Mouse (Mus musculus) CD4-positive, CD25-positive, alpha-beta regulatory T cell (primary cell): ENCODE results near the gene Tlx3. TPM values are rescaled to one million over a fixed set of nuclear protein-coding genes. Genes with fewer than 3 reads are reported as not detected.

Experiments
- polyA plus RNA-seq: library from polyadenylated mRNA; unstranded; fragments of 100-300 nt; shearing (Covaris generic); gene quantifications from one replicate; pipeline ENCODE4 v1.2.1, GENCODE M21; 2017

Gene Tlx3
- not detected for polyA plus RNA-seq

DNA sequence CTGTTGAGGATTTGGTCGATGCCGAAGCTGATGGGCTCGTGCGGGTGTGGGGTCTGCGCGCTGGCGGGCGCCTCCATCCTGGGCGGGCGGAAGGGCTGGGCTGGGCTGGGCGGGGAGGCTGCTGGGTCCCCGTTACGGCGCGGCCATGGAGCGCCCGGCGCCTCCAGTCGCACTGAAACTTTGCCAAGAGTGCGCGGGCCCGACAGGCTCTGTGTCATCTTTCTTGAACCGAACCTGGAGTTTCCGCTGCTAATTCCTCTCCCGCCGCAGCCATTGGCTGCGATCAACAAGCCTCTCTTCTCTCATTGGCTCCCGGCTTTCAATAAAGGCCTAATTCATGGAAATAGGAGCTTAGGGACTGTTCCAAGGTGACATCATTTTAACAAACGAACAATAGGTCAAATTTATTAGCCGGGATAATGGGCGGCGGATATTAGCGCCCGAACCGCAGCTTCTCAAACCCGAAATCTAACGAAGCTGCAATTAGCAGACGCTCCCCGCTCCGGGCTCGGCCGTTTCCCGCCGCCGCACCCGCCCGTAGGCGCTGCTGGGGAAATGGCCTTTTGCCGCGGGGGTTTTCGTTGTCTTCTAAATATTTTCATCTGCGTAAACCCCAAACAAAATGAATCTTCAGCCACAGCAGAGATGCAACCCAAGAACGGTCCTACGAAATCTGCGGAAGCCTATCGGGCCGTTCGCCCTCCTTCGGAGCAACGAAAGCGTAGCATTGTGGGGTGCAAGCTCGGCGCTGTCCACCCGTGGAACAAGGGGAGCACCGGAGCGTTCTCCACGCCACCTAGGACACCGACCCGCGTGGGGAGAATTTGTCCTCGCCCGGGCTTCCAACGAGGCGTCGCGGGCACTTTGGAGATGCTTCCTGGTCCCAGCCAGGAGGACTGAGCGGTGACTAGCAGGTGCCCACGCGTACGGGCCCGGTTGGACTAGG lies at the start of gene Tlx3:
Gene Tlx3 (minus strand): TSS at position 207 of the 946 bp plus-strand sequence.

DNA sequence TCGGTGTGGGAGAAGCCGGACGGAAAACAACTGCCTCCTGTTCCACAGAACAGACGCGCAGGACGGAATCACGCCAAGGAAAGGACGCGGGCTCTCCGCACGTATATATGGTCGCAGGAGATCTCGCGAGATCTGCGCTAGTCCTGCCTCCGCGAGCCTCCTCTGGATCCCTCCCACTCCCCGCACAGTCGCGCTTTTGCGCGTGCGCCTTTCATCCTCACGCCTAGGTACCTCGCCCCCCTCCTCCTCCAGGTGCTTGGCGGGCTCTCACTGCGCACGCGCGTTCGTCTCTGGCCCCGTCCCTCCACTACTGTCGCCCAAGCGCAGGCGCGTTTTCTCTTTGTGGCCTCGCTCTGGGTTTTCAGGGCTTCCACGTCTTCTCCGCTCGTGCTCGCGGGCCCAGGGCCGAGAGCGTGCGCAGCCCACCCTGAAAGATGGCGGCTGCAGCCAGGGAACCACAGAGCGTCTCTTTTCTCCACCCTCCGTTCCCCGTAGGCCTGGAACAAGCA lies 40.3 kb downstream of the Tlx3 start, which contains the start of gene Npm1:
Gene Npm1 (minus strand): TSS at position 209 of the 509 bp plus-strand sequence.

Other genes with a start within 250 kb of the Tlx3 start
- 0.79 TPM for gene Fgf18, start 56.2 kb downstream of the Tlx3 start, polyA plus RNA-seq
- gene Npm1, start 40.4 kb downstream of the Tlx3 start, polyA plus RNA-seq = 600 TPM
- gene Gm12117, start 73.1 kb upstream of the Tlx3 start, polyA plus RNA-seq = not detected